Mouse (Mus musculus) heart, postnatal 0 days (tissue): ENCODE measurements around the gene Trmt13. TPM values are rescaled to one million over a fixed set of nuclear protein-coding genes. Genes with fewer than 3 reads are reported as not detected.

ENCODE experiments used
- ATAC-seq: fragments of 200-750 bp; cut with Nextera tagmentation; 2 replicates; pipeline ENCODE4 v1.8.0; 2017; ENCODE audit warnings: low read depth, moderate number of reproducible peaks, moderate library complexity; ENCODE audit not compliant: insufficient read depth
- DNase-seq: peaks from one replicate; pipeline ENCODE4 v3.0.0-alpha.2; 2016; ENCODE audit warnings: low spot score
- H3K27ac ChIP-seq: fragments of 300-500 bp; sonication (generic); 2 replicates; pipeline ENCODE4 v1.5.1; 2014; ENCODE audit warnings: low read depth, mild to moderate bottlenecking
- H3K27me3 ChIP-seq: fragments of 300-500 bp; sonication (generic); 2 replicates; pipeline ENCODE4 v1.6.1; 2014; ENCODE audit warnings: low read length, mixed read lengths; ENCODE audit not compliant: control insufficient read depth, insufficient read depth
- H3K36me3 ChIP-seq: fragments of 300-500 bp; sonication (generic); replicated peaks from 2 replicates; pipeline ENCODE4 v1.6.1; 2014; ENCODE audit warnings: low read length, mixed read lengths; ENCODE audit not compliant: control insufficient read depth, insufficient read depth
- H3K4me1 ChIP-seq: fragments of 300-500 bp; sonication (generic); 2 replicates; pipeline ENCODE4 v1.6.1; 2014; ENCODE audit warnings: antibody characterized with exemption; ENCODE audit not compliant: control insufficient read depth, insufficient read depth
- H3K4me2 ChIP-seq: fragments of 300-500 bp; sonication (generic); 2 replicates; pipeline ENCODE4 v1.6.1; 2014; ENCODE audit warnings: low read depth, mild to moderate bottlenecking, low read length, moderate library complexity
- H3K4me3 ChIP-seq: fragments of 300-500 bp; sonication (generic); 2 replicates; pipeline ENCODE4 v1.5.1; 2014; ENCODE audit warnings: low read depth, low read length
- H3K9ac ChIP-seq: fragments of 300-500 bp; sonication (generic); replicated peaks from 2 replicates; pipeline ENCODE4 v1.6.1; 2014; ENCODE audit warnings: low read depth, low read length, mixed read lengths
- H3K9me3 ChIP-seq: fragments of 300-500 bp; sonication (generic); replicated peaks from 2 replicates; pipeline ENCODE4 v1.6.1; 2016; ENCODE audit warnings: low read length; ENCODE audit not compliant: control insufficient read depth
- CTCF ChIP-seq: IDR thresholded peaks from 2 replicates; pipeline ENCODE4 v1.5.1; 2016; ENCODE audit warnings: antibody characterized with exemption, control low read depth, low read depth
- EP300 ChIP-seq: IDR thresholded peaks from 2 replicates; pipeline ENCODE4 v1.6.1; 2016; ENCODE audit warnings: antibody characterized with exemption, low read depth
- WGBS: fragments of 180-500 bp; shearing (Covaris S2); extraction: QIAGEN DNeasy Blood & Tissue Kit; methylation state at CpG from one replicate; pipeline ENCODE4 v1.1.7; 2014; 5-methylcytosine and 5-hydroxymethylcytosine counted together
- polyA plus RNA-seq: library from polyadenylated mRNA; unstranded; fragments of >200 nt; fragmentation: Nextera tagmentation; extraction: Ambion mirVana; gene quantifications from 2 replicates; pipeline ENCODE4 v1.2.1, GENCODE M21; 2015
- total RNA-seq: library from RNA; depleted of rRNA; stranded (reverse); fragments of >200 nt; gene quantifications from 2 replicates; pipeline ENCODE4 v1.2.3, GENCODE M21; 2014; ENCODE audit warnings: low replicate concordance

Trmt13 gene
- total and polyA plus RNA-seq, 2 experiments from 2014 or later, result 11.0 to 13.3 TPM

GRCm38 (mm10) chr3:116650698-116651097, 36.3 kb upstream of the Trmt13 start:
- Histone ChIP-seq H3K9ac (no peak overlapping the region), H3K4me2 (no peak overlapping the region)
- TF ChIP-seq EP300 (no peak), CTCF (no peak)

GRCm38 (mm10) chr3:116648805-116649204, 34.4 kb upstream of the Trmt13 start:
- Histone ChIP-seq H3K4me1 (0 out of 2 replicates have a peak, but pooled peaks cover 10% of the 10 kb centered on the region), H3K36me3 (peaks cover 42% of the 10 kb centered on the region), H3K9me3 (no peaks in the 10 kb centered on the region), H3K9ac (no peak overlapping the region), H3K27me3 (no peaks in the 10 kb centered on the region), H3K4me3 (no peak overlapping the region), H3K4me2 (no peak overlapping the region), H3K27ac (no peak overlapping the region)
- 95% methylated on average over 7 of the region's 7 CpGs for WGBS
- DNase-seq (no peak), ATAC-seq (no peak)
- TF ChIP-seq EP300 (no peak), CTCF (no peak)

More at GRCm38 (mm10) chr3:116650698-116651097, 36.3 kb upstream of the Trmt13 start:
- ATAC-seq (no peak), DNase-seq (no peak)
- Histone ChIP-seq H3K4me1 (0 out of 2 replicates have a peak, but pooled peaks cover 10% of the 10 kb centered on the region), H3K27ac (no peak overlapping the region), H3K36me3 (peaks cover 27% of the 10 kb centered on the region), H3K4me3 (no peak overlapping the region), H3K27me3 (no peaks in the 10 kb centered on the region), H3K9me3 (no peaks in the 10 kb centered on the region)
- 95% methylated on average over 9 of the region's 9 CpGs for WGBS

GRCm38 (mm10) chr3:116646387-116646786, 32.0 kb upstream of the Trmt13 start:
- Histone ChIP-seq H3K9ac (no peak overlapping the region), H3K4me2 (no peak overlapping the region), H3K4me3 (no peak overlapping the region), H3K9me3 (no peaks in the 10 kb centered on the region), H3K36me3 (peaks cover 62% of the 10 kb centered on the region), H3K27ac (no peak overlapping the region), H3K4me1 (no peaks in the 10 kb centered on the region), H3K27me3 (no peaks in the 10 kb centered on the region)
- no peak for TF ChIP-seq EP300
- DNase-seq, result no peak
- WGBS, result 93% methylated on average over 1 of the region's 1 CpGs
- no peak for ATAC-seq

GRCm38 (mm10) chr3:116642373-116642772, 28.0 kb upstream of the Trmt13 start:
- WGBS, result 75% methylated on average over 2 of the region's 2 CpGs
- H3K4me2 ChIP-seq, result no peak overlapping the region
- no peak overlapping the region for H3K27ac ChIP-seq
- H3K9me3 ChIP-seq, result no peaks in the 10 kb centered on the region
- no peak overlapping the region for H3K4me3 ChIP-seq
- ATAC-seq, result no peak
- H3K36me3 ChIP-seq, result peaks cover 89% of the 10 kb centered on the region
- no peak overlapping the region for H3K9ac ChIP-seq
- DNase-seq, result no peak
- no peaks in the 10 kb centered on the region for H3K4me1 ChIP-seq
- no peak for TF ChIP-seq EP300
- TF ChIP-seq CTCF, result no peak
- H3K27me3 ChIP-seq, result no peaks in the 10 kb centered on the region

- 82% methylated on average over 6 of the region's 6 CpGs for WGBS
- Histone ChIP-seq H3K4me1 (no peaks in the 10 kb centered on the region), H3K9me3 (no peaks in the 10 kb centered on the region), H3K36me3 (peaks cover 89% of the 10 kb centered on the region), H3K4me2 (no peak overlapping the region), H3K4me3 (no peak overlapping the region), H3K27me3 (no peaks in the 10 kb centered on the region), H3K27ac (no peak overlapping the region), H3K9ac (no peak overlapping the region)
- DNase-seq (no peak), ATAC-seq (no peak)
- TF ChIP-seq CTCF (no peak), EP300 (no peak)
Measured at GRCm38 (mm10) chr3:116641811-116642371, 27.5 kb upstream of the Trmt13 start.

- H3K4me2 ChIP-seq, result no peak overlapping the region
- no peak overlapping the region for H3K27ac ChIP-seq
Measured at GRCm38 (mm10) chr3:116640024-116640423, 25.6 kb upstream of the Trmt13 start.

More at GRCm38 (mm10) chr3:116640024-116640423, 25.6 kb upstream of the Trmt13 start:
- DNase-seq (no peak), ATAC-seq (no peak)
- no peaks in the 10 kb centered on the region for H3K27me3 ChIP-seq
- no peak overlapping the region for H3K4me3 ChIP-seq
- peaks cover 91% of the 10 kb centered on the region for H3K36me3 ChIP-seq
- no peaks in the 10 kb centered on the region for H3K4me1 ChIP-seq
- WGBS, result 83% methylated on average over 1 of the region's 1 CpGs
- H3K9me3 ChIP-seq, result no peaks in the 10 kb centered on the region
- H3K9ac ChIP-seq, result no peak overlapping the region
- TF ChIP-seq EP300 (no peak), CTCF (no peak)
